Mouse (Mus musculus) kidney, adult 2 months (tissue): Measurements from ENCODE around the gene Rptor.

ENCODE experiments used
- CTCF ChIP-seq: fragments of 200-500 bp; conservative IDR thresholded peaks from 2 replicates; pipeline ENCODE4 v1.5.1; 2011; ENCODE audit warnings: low read depth, mild to moderate bottlenecking, control low read depth, low read length, moderate library complexity, mixed read lengths; ENCODE audit not compliant: insufficient read depth, insufficient read length
- POLR2A ChIP-seq: fragments of 200-500 bp; IDR thresholded peaks from one replicate; pipeline ENCODE4 v1.6.1; 2011; ENCODE audit warnings: low read depth, low read length, control low read depth

DNA sequence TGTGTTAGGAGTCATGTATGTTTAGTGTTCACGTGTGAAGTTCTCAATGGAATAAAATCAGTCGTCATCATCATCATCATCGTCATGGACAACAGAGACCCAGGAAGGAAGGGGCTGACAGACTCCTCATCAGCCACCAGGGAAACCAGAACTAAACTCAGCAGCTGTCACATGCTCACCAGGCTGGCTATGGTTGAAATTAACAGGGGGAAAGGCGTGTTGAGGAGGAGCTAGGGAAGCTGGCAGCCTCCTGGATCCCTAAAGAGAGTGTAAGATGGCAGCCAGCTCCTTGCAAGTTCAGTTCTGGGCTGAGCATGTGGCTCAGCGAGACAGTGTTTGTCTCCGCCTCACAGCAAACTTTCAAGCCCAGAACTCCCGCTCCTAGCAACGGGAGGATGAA lies 332.1 kb downstream of the Rptor start:
- TF ChIP-seq POLR2A (no peak), CTCF (no peak)
